Mouse (Mus musculus) spleen, postnatal 10 days (tissue): ENCODE results near the gene Arl15.
A peak's percentile ranks its signal among the peaks of the same experiment; 100 is the strongest.

Experiments used
- DNase-seq, 2 experiments: peaks; one replicate each; pipeline ENCODE4 v3.0.0; 2021 to 2022; ENCODE audit warnings: low spot score in 2 of 2

Arl15 gene

DNA sequence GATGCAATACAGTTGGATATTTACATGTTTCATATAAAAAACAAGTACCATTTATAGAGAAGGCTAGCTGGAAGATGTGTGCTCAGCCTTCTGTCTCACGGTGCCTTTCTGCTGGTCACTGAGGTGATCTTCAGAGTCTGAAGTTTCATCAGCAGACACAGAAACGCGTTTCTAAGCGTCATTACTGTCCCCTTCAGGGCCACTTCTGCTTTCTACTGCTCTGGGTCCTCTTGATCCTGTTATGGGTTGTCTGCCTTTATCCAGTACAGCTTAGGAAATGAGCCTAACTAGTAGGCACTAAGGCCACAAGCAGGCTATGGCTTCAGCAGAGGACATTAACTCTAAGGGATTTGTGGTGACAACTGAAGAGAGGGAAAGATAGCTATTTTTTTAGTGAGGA, 5.9 kb downstream of the Arl15 start:
- no peak for DNase-seq

DNA sequence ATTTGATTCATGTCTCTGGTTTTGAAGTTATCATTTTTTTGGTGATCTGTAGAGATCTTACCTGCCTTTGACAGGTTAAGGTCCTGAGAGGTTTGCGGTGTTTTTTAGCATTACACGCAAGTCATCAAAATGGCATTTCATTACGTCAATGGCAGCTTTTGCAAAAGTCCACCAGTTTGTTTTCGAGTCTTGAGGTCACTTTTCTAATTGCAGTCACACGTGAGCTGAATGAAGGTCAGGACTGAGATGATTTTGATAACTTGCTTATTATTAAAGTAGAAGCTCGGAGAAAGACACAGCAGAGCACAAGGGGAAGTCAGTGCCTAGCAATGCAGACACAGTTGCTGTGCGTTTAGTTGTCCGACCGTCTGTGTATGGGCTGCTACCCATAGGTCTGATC, 8.3 kb downstream of the Arl15 start:
- DNase-seq = no peak

DNA sequence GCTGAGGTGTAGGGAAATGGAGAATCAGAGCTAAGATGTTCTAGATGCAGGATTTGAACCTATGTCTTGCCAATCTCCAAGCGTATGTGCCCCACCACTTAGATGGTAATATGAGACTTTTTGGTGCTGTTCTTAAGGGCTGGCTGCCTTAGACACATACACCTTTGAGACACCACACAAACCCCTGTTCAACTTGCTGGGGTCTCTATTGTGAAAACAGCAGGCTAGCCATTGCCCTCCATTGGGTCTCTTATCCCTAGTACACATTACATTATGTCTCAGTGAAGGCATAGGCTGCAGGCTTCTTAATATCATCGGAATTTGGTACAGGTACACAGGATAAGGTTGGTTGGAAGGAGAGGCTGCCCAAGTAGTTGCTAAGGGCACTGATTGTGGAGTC, 16.8 kb downstream of the Arl15 start:
- no peak for DNase-seq

DNA sequence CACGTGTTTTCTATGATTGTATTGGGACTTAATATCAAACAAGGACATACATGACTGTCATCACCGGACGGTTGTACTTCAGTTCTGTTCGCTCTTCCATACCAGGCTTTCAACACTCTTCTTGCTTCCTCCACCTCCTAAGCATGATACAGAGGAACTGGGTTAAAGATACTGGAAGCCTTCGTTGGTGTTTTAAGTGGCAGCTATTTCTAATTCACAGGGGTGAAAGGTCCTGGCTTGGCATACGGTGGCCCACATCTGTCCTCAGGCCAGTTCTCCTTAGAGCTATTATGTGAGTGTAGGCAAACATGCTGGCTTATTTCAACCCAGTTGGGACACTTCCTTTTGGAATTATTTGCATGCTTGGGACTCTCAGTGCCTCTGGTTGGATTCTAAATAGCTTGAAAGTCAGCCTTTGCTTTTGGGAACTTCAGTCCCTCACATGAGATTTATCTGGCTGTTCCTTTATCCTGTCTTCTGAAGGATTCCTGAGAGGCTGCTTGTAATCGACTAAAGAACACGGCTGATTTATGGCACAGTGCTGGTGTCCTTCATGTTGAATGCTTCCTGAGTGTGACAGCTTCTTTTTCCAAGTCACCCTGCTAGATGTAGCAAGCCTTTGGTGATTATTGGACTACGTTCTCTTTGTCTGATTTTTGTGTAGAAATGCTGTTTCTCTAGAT, 17.7 kb downstream of the Arl15 start:
- DNase-seq = no peak

DNA sequence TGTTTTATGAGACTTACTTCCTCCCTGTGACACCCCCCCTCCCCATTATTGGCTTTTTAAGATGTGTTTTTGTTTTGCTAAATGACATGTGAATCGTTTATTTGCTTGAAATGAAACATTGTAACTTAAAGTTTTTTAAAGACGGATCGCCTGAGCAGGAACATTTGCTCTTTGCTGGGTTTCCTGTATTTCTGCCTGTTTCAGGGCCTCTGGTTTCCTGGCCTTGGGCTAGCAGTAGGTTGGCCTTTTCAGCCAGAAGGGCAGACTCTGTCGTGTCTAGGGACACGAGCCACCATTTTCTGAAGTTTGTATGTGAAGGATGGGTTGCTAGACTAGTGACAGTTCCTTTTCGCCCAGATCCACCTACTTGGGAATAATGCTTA, 18.3 kb downstream of the Arl15 start:
- no peak for DNase-seq

DNA sequence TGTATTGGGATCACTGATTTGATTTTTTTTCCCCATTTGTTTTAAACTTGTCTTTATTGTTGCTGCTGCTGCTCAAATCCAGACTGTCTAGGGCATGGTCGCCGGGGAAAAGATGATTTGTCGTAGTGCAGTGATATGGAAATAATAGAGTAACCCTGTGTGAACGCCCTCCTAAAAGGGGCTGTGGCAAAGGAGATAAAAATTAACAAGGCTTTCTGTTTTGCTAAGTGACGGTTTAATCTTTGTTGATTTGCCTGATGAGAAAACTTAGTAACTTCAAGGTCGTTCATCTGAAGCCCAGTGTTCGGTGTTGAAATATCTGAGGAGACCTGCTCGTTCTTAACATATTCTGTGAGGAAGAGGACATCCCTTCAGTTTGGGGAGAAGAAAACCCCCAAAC, 19.8 kb downstream of the Arl15 start:
- no peak for DNase-seq

DNA sequence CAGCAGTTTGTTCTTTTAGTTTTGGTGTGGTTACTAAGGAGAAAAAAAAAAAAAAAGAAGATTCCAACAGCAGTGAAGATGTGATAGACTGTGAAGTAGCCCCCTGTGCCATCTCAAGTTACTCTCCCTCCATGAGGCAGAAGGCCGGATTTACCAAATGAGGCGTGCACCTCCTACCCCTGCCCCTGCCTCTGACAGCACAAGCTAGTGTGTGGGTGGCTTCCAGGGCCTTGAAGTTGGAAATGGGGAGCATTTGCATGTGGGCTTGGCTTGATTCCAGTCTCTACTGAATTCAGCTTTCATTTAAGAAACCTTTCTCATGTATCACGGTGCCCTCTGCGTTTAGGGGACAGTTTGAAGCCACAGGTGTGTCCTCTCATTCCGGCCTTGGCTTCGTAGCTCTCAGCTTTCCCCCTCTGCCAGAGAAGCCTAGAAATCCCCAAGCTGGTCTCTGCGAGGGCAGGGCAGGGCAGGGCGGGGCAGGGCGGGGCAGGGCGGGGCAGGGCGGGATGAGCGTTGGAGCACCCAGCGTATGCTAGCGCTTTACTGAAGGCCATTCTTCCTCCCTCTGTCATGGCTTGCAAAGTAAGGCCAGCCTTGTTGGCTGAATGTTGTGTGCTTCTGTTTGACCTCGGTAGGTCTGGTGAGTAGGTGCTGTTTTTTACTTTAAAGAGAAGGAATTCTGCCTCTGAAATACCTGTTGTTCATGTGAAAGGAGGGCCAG, 21.6 kb downstream of the Arl15 start:
- no peak for DNase-seq

DNA sequence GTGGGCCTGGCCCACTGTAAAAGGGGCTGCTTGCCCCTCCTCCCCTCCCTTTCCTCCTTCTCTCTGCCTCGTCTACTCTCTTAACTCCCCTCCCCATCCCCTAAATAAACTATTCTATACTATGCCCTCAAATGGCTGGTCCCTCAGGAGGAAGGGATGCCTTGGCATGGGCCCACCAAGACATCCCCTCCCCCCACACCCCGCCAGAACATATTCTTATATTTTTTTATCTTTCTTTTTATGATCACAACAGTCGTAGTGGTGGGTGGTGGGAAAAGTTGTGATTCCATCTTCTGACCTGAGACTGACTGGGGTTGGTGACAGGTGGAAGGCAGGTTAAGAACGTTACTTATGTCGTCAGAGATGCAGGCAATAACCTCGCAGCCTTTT, 22.1 kb downstream of the Arl15 start:
- no peak for DNase-seq

DNA sequence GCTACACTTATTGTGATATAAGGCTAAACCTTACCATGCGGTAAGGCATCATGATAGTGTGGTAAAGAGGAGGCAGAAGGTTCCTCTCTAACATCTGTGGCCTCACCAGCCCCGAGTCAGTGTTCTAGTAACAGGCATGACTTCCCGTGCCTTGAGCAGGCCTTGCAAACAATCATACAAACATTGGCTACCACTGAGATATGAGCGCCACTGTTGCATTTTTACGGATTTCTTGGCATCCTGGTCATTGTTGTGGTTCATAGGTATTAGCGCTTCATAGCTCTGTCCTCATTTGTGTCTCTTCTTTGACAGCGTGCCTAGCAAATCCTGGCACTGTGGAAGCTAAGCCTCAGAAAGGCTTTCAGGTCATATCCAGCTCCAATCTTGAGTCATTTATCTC, 24.7 kb downstream of the Arl15 start:
- DNase-seq = no peak

DNA sequence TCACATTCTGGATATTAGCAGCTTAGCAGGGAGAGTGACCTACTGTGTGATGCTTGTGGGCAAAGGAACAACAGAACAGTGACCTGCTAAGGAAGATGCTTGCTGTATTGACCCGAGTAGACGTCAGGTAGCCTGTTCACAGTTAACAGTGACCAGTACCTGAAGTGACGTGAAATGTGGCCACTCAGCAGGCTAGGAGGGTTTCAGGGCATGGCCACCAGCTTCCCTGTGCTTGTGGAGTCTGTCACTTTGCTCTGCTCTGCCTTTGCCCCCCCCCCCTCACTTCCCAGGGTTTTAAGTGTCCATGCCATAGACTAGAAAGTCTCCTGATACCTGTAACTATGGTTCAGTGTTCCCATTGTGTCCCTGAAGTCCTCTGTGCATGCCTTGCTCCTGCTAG, 25.9 kb downstream of the Arl15 start:
- no peak for DNase-seq

DNA sequence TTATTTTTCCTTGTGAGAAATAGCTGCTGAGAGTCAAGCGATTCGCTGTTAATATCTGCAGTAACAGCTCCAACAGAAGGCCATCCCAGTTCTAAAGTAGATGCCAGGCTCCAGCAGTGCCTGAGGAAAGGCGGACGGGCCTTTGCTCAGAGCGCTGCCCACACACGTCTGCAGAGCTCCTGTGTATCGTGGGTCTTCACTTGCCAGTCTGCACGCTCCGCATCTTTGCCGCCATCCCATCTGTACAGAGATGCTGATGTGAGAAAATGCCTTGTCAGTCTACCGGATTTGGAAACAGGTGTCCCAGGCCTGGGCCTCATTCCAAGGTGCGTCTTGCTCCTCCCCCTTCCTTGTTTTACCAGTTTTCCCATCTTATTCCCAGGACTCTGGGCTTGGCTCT, 27.6 kb downstream of the Arl15 start:
- no peak for DNase-seq

DNA sequence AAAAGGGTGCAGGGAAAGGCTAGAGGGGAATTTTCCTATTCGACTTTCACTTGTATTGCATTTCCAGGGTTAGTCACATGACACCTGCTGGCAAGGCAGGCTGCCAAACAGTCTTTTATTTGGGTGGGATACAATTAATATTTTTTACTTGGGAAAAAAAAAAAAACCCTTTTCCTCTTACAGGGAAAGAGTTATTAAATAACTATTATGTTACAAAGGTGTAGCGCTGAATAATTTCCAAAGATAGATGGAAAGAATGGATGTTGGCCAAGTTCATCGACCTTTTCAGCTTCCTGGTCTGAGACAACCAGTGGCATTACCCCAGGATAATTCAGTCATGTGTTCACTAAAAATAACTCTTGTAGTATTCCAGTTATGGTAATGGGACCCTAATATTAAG, 29.7 kb downstream of the Arl15 start:
- no peak for DNase-seq

DNA sequence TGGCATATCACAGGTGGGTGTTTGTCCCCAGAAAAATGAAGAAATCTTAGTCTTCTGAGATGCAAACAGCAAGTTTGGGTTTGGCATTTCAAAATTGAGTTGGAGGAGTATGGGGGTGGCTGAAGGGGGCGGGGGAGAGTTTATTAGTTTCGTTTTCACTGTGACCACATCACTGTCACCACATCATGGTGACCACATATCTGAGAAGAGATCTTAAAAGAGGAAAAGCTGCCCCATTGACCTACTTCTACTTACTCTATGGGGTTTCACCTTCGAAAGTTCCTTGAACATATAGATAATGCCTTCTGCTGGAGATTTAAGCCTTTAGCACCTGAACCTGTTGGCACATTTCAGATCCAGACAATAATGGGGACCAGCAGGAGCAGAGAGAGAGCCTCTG, 34.3 kb downstream of the Arl15 start:
- no peak for DNase-seq

DNA sequence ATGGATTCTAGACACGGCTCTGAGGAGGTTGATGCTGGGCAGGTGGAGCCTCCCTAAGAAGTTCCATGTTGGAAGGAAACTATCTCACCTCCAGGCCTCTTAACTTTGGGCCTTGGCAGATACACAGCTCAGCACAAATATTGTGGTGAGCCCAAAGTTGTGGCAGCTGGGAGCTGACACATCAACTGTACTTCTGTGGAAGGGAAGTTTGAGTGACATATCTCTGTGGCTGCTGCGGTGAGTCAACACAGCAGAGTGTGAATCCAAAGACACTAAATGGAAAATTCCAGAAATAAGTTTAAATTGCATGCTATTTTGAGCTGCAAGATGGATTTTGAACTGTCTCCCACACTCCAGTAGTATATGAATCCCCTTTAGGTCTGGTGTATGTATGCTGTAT, 34.8 kb downstream of the Arl15 start:
- no peak for DNase-seq

DNA sequence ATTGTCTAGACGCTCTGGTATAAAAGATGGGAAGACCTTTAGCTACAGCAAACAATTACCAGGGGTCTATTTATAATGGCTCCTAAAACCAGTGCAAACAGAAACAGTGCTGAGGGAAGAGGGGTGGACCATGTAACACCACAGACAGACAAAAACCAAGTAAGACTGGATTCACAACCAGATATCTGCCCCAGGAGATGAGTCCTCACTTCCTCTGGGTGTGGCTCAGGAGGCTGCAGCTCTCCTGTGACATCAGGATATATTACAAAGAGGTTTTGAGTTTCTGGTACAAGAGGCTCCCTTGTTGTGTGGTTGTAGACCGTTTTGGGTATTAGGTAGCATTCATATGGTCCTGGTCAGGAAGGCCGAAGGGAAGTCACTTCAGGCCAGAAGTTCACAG, 36.5 kb downstream of the Arl15 start:
- DNase-seq = no peak

DNA sequence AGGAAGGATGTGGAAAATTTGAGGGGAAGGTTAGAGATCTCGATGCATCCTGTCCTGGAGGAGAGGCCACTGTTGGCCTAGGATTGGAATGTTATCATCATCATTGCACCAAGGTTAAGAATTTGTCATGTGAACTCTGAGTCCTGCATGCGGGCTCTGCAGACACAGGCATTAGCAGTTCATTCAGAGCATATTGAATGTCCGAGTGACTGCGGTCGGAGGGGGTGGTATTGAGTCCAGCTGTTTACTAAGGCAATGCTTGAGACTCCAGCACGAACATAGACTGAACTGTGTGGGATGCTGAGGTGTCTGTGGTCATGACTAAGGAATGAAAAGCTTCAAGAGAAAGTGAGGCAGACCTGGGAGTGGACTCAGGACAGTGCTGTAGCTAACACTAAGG, 38.6 kb downstream of the Arl15 start:
- DNase-seq = no peak

DNA sequence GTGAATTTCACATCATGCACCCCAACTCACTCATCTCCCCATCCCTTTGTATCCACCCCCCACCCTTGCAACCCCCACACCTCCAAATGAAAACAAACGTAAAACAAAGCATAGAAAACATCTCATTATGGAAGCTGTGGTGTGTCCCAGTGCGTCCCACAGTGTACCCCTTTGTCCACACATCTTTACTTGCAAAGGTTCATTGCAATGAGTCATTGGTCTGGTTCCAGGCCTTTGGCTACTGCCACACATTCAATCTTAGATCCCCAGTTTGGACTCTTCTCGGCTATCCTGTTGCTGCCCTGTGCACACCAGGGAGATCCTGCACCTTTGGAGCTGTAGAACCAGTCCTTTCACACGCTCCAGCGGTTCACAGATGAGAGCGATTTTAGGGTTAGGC, 41.6 kb downstream of the Arl15 start:
- DNase-seq = no peak

DNA sequence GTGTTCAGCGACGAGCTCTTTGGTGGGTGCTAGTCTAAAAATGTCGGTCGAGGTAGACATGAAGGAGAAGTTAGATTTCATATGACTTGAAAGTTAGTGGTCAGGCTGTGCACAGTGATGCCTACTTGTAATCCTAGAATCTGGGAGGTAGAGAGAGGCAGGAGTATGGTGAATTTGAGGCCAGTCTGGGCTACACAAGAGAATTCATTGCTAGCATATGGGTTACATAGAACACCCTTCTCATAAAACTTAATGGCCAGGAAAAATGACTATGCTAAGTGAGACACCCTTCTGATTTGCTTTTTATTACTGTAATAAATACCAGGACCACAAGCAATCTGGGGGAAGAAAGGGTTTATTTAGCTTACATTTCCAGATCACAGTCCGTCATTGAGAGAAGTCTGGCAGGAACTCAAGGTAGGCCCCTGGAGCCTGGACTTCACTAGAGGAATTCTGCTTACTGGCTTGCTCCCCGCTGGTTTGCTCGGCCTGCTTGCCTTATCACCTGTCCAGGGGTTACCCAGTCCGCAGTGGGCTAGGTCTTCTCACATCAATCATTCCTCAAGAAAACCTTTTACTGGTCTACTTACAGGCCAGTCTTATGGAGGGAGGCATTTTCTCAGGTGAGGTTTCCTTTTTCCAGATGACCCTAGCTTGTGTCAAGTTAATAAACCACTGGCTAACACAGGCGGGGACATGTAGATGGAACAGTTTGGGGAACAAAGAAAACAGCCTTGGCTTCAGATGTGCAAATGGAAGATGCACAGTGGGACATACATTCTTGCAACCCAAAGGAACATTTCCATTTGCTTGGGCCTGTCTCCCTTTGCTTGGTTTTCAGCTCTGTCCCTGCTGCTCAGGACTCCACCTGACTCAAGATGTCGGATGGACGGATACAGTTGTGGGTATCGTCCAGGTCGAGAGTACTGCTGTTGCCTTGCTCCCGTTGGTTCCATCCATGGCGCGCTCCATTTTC, 44.6 kb downstream of the Arl15 start:
- DNase-seq = no peak

DNA sequence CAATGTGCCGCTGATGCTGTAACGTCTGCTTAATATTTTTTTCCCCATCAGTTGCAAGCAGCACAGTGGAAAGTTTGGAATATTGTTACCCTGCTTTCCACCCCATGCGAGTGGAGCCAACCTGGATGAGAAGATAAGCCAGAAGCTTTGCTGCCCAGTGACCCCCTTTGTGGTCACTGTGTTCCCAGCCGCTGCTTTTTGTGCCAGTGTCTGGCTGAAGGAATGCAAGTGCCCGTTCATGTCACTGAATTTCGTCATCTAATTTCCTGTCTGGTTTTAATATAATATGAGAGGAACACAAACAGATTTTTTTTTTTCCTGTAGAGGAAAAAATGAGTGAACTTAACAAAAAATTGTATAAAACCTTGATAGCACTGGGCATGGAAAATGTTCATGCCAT, 46.1 kb downstream of the Arl15 start:
- no peak for DNase-seq

DNA sequence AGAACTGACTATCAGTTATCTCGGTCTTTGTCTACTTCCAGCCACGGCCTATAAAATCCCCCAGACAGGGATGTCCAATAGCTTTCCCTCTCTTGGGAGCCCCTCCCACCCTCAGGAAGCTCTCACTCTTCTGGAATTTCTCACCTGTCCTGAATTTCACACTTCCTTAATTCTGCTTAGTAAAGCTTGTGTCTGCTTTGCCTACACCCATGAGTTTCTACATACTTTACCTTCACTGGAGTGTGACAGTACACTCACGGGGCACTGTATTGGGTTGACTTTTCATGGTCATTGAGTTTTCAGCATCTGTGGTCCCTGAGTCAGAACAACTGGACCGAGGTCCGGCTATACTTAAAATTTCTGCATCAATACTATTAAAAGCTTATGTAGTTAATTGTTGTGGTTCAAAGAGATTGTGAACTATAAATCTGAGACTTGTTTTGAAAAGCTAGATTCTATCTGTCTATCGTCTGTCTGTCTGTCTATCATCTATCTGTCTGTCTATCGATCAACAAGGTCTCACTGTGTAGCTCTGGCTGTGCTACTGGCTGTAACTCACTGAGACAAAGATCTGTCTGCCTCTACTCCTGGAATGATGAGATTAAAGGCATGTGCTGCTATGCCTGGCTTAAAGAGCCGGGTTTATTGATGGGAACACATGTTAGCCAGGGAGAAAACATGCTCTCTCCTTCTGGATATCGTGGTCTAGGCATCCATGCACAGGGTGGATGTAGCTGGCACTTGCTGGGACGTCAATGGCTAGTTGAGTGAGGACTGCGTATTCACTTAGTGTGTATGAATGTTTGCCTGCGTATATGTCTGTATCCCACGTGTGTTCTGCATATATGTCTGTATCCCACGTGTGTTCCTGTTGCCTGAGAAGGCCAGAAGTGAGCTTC, 48.4 kb downstream of the Arl15 start:
- DNase-seq = no peak

DNA sequence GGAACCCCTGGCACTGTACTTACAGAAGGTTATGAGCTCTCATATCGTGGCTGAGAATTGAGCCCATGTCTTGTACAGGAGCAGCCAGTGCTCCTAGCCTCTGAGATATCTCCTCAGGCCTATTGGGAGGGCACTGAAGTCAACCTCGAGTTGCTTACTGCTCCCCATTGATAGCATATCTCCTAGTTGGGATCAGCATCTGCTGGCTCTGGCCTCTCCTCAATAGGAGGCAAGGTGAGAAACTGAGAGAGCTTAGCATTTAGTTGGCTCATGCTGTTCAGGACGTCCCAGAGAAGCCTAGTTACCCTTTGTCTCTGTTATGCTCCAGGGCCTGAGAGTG, 49.0 kb downstream of the Arl15 start:
- peak in 1 of 2 experiments; percentile 21 for DNase-seq

DNA sequence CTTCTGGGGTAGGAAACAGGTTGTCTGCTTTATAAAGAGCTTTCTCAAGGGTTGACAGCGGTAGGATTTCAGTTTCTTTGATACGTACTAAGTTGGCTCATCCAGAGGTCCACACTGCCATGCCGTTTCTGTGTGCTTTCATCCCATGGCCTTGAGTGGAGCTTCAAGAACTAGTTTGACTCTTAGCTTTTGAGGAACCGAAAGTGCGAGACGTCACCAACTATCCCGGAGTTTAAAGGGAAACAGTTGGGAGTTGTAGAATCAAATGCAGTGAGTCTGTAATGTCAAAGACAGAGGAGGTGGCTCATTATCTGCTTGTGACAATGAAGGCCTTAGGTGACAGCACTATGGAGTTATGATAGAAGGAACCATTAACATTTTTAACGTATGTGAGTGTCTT, 49.6 kb downstream of the Arl15 start:
- DNase-seq = no peak
